Mouse (Mus musculus) embryonic facial prominence, embryonic 12.5 days (tissue): ENCODE measurements around the gene Arcn1. TPM values are rescaled to one million over a fixed set of nuclear protein-coding genes. Genes with fewer than 3 reads are reported as not detected.

Experiments used
- ATAC-seq: fragments of 200-750 bp; cut with Nextera tagmentation; 2 replicates; pipeline ENCODE4 v1.8.0; 2017; ENCODE audit not compliant: insufficient number of reproducible peaks, insufficient read depth, low FRiP score, low TSS enrichment
- H3K27ac ChIP-seq: fragments of 300-500 bp; sonication (generic); 2 replicates; pipeline ENCODE4 v1.5.1; 2016; ENCODE audit warnings: mild to moderate bottlenecking
- H3K27me3 ChIP-seq: fragments of 300-500 bp; sonication (generic); 2 replicates; pipeline ENCODE4 v1.6.1; 2016; ENCODE audit warnings: mild to moderate bottlenecking, moderate library complexity
- H3K36me3 ChIP-seq: fragments of 300-500 bp; sonication (generic); 2 replicates; pipeline ENCODE4 v1.6.1; 2016; ENCODE audit warnings: mild to moderate bottlenecking
- H3K4me1 ChIP-seq: fragments of 300-500 bp; sonication (generic); 2 replicates; pipeline ENCODE4 v1.6.1; 2016
- H3K4me2 ChIP-seq: fragments of 300-500 bp; sonication (generic); replicated peaks from 2 replicates; pipeline ENCODE4 v1.6.1; 2016; ENCODE audit warnings: mild to moderate bottlenecking, moderate library complexity
- H3K4me3 ChIP-seq: fragments of 300-500 bp; sonication (generic); 2 replicates; pipeline ENCODE4 v1.5.1; 2016; ENCODE audit warnings: mild to moderate bottlenecking
- H3K9ac ChIP-seq: fragments of 300-500 bp; sonication (generic); 2 replicates; pipeline ENCODE4 v1.6.1; 2016; ENCODE audit warnings: mild to moderate bottlenecking, moderate library complexity
- H3K9me3 ChIP-seq: fragments of 300-500 bp; sonication (generic); 2 replicates; pipeline ENCODE4 v1.6.1; 2016; ENCODE audit warnings: mild to moderate bottlenecking, moderate library complexity
- WGBS: fragments of 180-500 bp; shearing (Covaris S2); methylation state at CpG from one replicate; pipeline ENCODE4 v1.1.7; 2016; 5-methylcytosine and 5-hydroxymethylcytosine counted together
- polyA plus RNA-seq: library from polyadenylated mRNA; unstranded; fragments of >200 nt; fragmentation: Nextera tagmentation; extraction: Ambion mirVana; gene quantifications from 2 replicates; pipeline ENCODE4 v1.2.1, GENCODE M21; 2016

The Arcn1 gene
- 193 and 197 TPM in 2 replicates for polyA plus RNA-seq

- H3K4me1 ChIP-seq = peaks cover 8% of the 10 kb centered on the region
- H3K36me3 ChIP-seq = no peaks in the 10 kb centered on the region
- H3K27ac ChIP-seq = peak within 1 kb of the TSS; percentile 97
- H3K4me3 ChIP-seq = peak within 1 kb of the TSS; percentile 99
- H3K4me2 ChIP-seq = peak within 1 kb of the TSS; percentile 69
- H3K9me3 ChIP-seq = no peaks in the 10 kb centered on the region
- H3K27me3 ChIP-seq = no peaks in the 10 kb centered on the region
- H3K9ac ChIP-seq = peak within 1 kb of the TSS; percentile 96
- peak; percentile 79 for ATAC-seq
- WGBS = under 1% methylated on average over 78 of the region's 82 CpGs
Observed at GRCm38 (mm10) chr9:44767101-44768028, at the start of gene Arcn1, which contains the start of gene Ift46. TSS of gene Arcn1 (minus strand) at chr9:44767845. TSS of gene Ift46 (plus strand) at chr9:44767908.

- H3K27me3 ChIP-seq = no peaks in the 10 kb centered on the region
- no peaks in the 10 kb centered on the region for H3K4me1 ChIP-seq
- ATAC-seq = no peak
- no peak overlapping the region for H3K4me3 ChIP-seq
- no peak overlapping the region for H3K9ac ChIP-seq
- peaks cover 97% of the 10 kb centered on the region for H3K36me3 ChIP-seq
- H3K27ac ChIP-seq = no peak overlapping the region
- WGBS = 92% methylated on average over 8 of the region's 8 CpGs
- no peaks in the 10 kb centered on the region for H3K9me3 ChIP-seq
- no peak overlapping the region for H3K4me2 ChIP-seq
Observed at GRCm38 (mm10) chr9:44814179-44814578, 46.5 kb upstream of the Arcn1 start.

DNA sequence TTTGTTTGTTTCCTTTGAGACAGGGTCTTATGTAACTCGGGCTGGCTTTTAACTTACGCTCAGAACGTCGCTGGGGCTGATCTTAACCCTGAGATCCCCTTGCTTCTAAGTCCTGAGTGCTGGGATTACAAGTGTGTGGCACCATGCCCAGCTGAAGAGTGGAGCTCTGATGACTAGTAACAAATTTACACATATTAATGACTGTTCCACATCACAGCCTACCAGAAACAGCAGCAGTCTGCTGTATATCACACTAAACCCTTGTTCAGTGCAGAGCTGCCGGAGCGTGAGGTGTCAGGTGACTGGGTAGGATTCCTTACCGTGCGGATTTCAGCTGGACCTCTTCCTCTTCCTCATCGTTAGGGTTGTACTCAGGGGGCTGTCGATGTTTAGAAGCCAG is 42.7 kb upstream of the Arcn1 start:
- no peaks in the 10 kb centered on the region for H3K4me1 ChIP-seq
- WGBS = 87% methylated on average over 10 of the region's 10 CpGs
- no peak overlapping the region for H3K4me2 ChIP-seq
- no peak overlapping the region for H3K9ac ChIP-seq
- ATAC-seq = no peak
- no peak overlapping the region for H3K4me3 ChIP-seq
- H3K27ac ChIP-seq = no peak overlapping the region
- no peaks in the 10 kb centered on the region for H3K9me3 ChIP-seq
- peaks cover 95% of the 10 kb centered on the region for H3K36me3 ChIP-seq
- H3K27me3 ChIP-seq = no peaks in the 10 kb centered on the region

DNA sequence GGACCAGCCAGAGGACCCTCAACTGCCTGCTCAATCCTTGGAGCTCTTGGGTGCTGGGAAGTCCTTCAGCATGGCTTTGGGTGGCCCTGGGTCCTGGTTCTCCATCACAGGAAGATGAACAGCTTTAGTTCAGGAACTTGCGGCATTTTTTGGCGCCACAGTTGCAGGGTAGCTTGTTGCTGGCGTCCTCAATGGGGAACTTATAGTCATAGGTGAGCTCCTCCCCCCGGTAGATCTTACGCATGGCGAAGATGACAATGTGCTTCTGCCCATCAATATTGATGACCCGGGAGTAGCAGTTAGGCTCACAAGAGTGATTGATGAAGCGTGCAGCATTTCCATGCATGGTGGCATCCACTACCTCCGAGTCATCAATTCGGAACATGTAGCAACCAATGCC is 40.1 kb upstream of the Arcn1 start:
- Histone ChIP-seq H3K27ac (no peak overlapping the region), H3K4me1 (no peaks in the 10 kb centered on the region), H3K27me3 (no peaks in the 10 kb centered on the region), H3K9ac (no peak overlapping the region), H3K4me3 (no peak overlapping the region), H3K4me2 (no peak overlapping the region), H3K36me3 (peaks cover 74% of the 10 kb centered on the region), H3K9me3 (no peaks in the 10 kb centered on the region)
- 94% methylated on average over 10 of the region's 10 CpGs for WGBS
- ATAC-seq = no peak

- H3K27me3 ChIP-seq = no peaks in the 10 kb centered on the region
- H3K9ac ChIP-seq = no peak overlapping the region
- no peak overlapping the region for H3K4me3 ChIP-seq
- peaks cover 68% of the 10 kb centered on the region for H3K36me3 ChIP-seq
- no peaks in the 10 kb centered on the region for H3K9me3 ChIP-seq
- no peak overlapping the region for H3K4me2 ChIP-seq
- no peak overlapping the region for H3K27ac ChIP-seq
- WGBS = 73% methylated on average over 5 of the region's 5 CpGs
- ATAC-seq = no peak
- no peaks in the 10 kb centered on the region for H3K4me1 ChIP-seq
Observed at GRCm38 (mm10) chr9:44807141-44807540, 39.5 kb upstream of the Arcn1 start.

- H3K27ac ChIP-seq = no peak overlapping the region
- 89% methylated on average over 5 of the region's 5 CpGs for WGBS
- H3K27me3 ChIP-seq = no peaks in the 10 kb centered on the region
- ATAC-seq = no peak
- H3K9me3 ChIP-seq = no peaks in the 10 kb centered on the region
- no peak overlapping the region for H3K4me3 ChIP-seq
- no peak overlapping the region for H3K9ac ChIP-seq
- no peaks in the 10 kb centered on the region for H3K4me1 ChIP-seq
- peaks cover 55% of the 10 kb centered on the region for H3K36me3 ChIP-seq
- no peak overlapping the region for H3K4me2 ChIP-seq
Observed at GRCm38 (mm10) chr9:44805536-44805935, 37.9 kb upstream of the Arcn1 start.

DNA sequence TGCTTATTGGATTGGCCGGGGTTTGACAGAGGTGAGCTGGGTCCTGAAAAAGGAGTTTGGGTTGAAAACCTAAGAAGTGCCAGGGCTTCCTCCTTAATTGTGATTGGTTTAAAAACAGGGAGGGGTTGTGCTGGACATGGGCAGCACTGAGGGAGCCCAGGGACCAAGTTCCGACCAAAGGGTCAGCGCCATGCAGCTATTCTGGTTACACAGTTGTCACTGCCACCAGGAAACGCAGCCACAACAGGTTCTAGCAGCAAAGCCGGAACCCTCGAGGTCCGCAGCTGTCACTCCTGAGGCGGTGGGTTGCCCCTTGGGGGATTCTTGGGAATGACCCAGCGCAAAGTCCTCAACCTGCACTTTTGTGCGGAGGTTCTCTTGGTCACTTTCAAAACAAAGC is 37.0 kb upstream of the Arcn1 start:
- 88% methylated on average over 10 of the region's 10 CpGs for WGBS
- H3K4me3 ChIP-seq = no peak overlapping the region
- H3K9ac ChIP-seq = no peak overlapping the region
- peaks cover 46% of the 10 kb centered on the region for H3K36me3 ChIP-seq
- peaks cover 7% of the 10 kb centered on the region for H3K4me1 ChIP-seq
- ATAC-seq = no peak
- no peaks in the 10 kb centered on the region for H3K27me3 ChIP-seq
- H3K9me3 ChIP-seq = no peaks in the 10 kb centered on the region
- H3K27ac ChIP-seq = no peak overlapping the region
- H3K4me2 ChIP-seq = no peak overlapping the region

DNA sequence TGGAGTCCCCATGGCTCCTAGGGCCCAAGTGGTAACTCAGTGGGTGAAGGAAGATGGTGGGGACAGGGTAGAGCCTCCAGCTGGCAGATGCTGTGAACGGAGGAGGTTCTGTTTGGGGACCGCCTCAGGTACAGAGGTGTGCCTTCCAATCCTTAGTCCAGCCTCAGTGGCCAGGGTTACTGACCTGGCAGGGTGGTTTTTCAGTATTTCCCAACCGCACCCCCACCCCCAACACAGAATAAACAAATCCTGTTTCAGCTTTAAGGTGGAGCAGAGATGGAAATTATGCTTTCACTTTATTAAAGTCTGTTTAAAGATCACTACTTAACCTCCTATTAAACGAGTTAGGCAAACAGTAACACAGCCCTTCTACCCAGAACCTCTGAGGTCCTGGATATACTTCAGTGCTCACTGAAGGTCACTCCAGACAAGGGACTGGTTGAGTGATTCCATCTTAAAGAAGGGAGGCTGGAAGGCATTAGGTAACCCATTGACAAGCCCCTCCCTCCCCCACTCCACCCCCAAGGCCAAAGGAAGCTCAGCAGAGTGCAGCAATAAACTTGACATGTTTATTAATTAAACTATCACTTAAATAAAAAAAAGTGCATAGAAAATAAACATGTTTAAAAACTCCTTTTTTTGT is 35.3 kb upstream of the Arcn1 start, which contains the start of gene Ttc36:
Ttc36 (minus strand) TSS at position 265 of the 643 bp plus-strand sequence.
- peaks cover 13% of the 10 kb centered on the region for H3K4me1 ChIP-seq
- H3K4me3 ChIP-seq = no peak within 1 kb of the TSS
- peaks cover 5% of the 10 kb centered on the region for H3K27me3 ChIP-seq
- H3K36me3 ChIP-seq = peaks cover 29% of the 10 kb centered on the region
- no peak within 1 kb of the TSS for H3K9ac ChIP-seq
- H3K9me3 ChIP-seq = no peaks in the 10 kb centered on the region
- no peak for ATAC-seq
- 66% methylated on average over 4 of the region's 4 CpGs for WGBS
- H3K4me2 ChIP-seq = no peak within 1 kb of the TSS
- H3K27ac ChIP-seq = no peak within 1 kb of the TSS

GRCm38 (mm10) chr9:44801669-44802068 is 34.0 kb upstream of the Arcn1 start:
- Histone ChIP-seq H3K4me2 (no peak overlapping the region), H3K36me3 (peaks cover 16% of the 10 kb centered on the region), H3K4me1 (peaks cover 13% of the 10 kb centered on the region), H3K9me3 (no peaks in the 10 kb centered on the region), H3K27ac (no peak overlapping the region), H3K9ac (no peak overlapping the region), H3K27me3 (peaks cover 12% of the 10 kb centered on the region), H3K4me3 (no peak overlapping the region)
- WGBS = 76% methylated on average over 6 of the region's 6 CpGs
- no peak for ATAC-seq

DNA sequence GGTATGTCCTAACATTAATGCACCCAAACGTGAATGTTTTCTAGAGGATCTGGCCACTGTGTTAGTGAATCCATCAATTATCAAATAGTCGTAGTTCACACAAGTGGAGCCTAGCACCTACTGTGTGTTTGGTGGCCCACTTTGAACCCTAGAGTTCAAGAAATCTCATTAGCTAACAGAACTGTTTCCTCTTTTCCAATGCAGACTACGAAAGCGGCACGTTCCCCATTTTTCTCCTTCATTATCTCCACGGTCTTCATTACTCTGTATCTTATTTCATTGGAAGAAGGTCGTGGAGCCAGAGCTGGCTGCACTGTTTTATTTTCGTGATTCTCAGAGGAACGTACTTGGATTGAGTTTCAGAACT is 32.3 kb upstream of the Arcn1 start:
- Histone ChIP-seq H3K9me3 (no peaks in the 10 kb centered on the region), H3K27ac (no peak overlapping the region), H3K4me3 (peak overlapping the region; percentile 52), H3K4me2 (peak overlapping the region; percentile 95), H3K9ac (peak overlapping the region; percentile 52; the same call in 1 of the 2 replicates), H3K36me3 (peaks cover 4% of the 10 kb centered on the region), H3K4me1 (peaks cover 13% of the 10 kb centered on the region), H3K27me3 (peaks cover 12% of the 10 kb centered on the region)
- ATAC-seq = no peak
- 40% methylated on average over 9 of the region's 9 CpGs for WGBS

- no peaks in the 10 kb centered on the region for H3K9me3 ChIP-seq
Observed at GRCm38 (mm10) chr9:44799102-44799957, 31.7 kb upstream of the Arcn1 start, which contains the start of gene Tmem25. TSS of gene Tmem25 (minus strand) at chr9:44799307.

More at GRCm38 (mm10) chr9:44799102-44799957, 31.7 kb upstream of the Arcn1 start, which contains the start of gene Tmem25:
- Histone ChIP-seq H3K9ac (peak within 1 kb of the TSS; percentile 52), H3K4me3 (peak within 1 kb of the TSS; percentile 52), H3K36me3 (no peaks in the 10 kb centered on the region), H3K4me1 (peaks cover 13% of the 10 kb centered on the region), H3K4me2 (peak within 1 kb of the TSS; percentile 95), H3K27ac (0 out of 2 replicates have a peak within 1 kb of the TSS, but pooled peaks have one; percentile 41), H3K27me3 (peaks cover 12% of the 10 kb centered on the region)
- under 1% methylated on average over 75 of the region's 75 CpGs for WGBS
- ATAC-seq = peak; percentile 94
